Mouse (Mus musculus) heart, embryonic 10.5 days (tissue): ENCODE data around the gene Syn2. TPM values are rescaled to one million over a fixed set of nuclear protein-coding genes. Genes with fewer than 3 reads are reported as not detected.

Source experiments
- DNase-seq: peaks from one replicate; pipeline ENCODE4 v3.0.0-alpha.2; 2017; ENCODE audit warnings: low spot score
- H3K27ac ChIP-seq: fragments of 300-500 bp; sonication (generic); 2 replicates; pipeline ENCODE4 v1.5.1; 2016; ENCODE audit warnings: mild to moderate bottlenecking
- H3K27me3 ChIP-seq: fragments of 300-500 bp; sonication (generic); 2 replicates; pipeline ENCODE4 v1.6.1; 2016; ENCODE audit warnings: mild to moderate bottlenecking; ENCODE audit not compliant: poor library complexity, insufficient read depth, severe bottlenecking
- H3K36me3 ChIP-seq: fragments of 300-500 bp; sonication (generic); 2 replicates; pipeline ENCODE4 v1.6.1; 2016; ENCODE audit warnings: mild to moderate bottlenecking, moderate library complexity
- H3K4me1 ChIP-seq: fragments of 300-500 bp; sonication (generic); 2 replicates; pipeline ENCODE4 v1.6.1; 2016; ENCODE audit warnings: mild to moderate bottlenecking
- H3K4me3 ChIP-seq: fragments of 300-500 bp; sonication (generic); 2 replicates; pipeline ENCODE4 v1.5.1; 2016; ENCODE audit warnings: mild to moderate bottlenecking, moderate library complexity
- H3K9me3 ChIP-seq: fragments of 300-500 bp; sonication (generic); 2 replicates; pipeline ENCODE4 v1.6.1; 2016; ENCODE audit warnings: mild to moderate bottlenecking, moderate library complexity
- WGBS: fragments of 180-500 bp; shearing (Covaris S2); methylation state at CpG from one replicate; pipeline ENCODE4 v1.1.7; 2016; 5-methylcytosine and 5-hydroxymethylcytosine counted together
- microRNA-seq: library from miRNA; unstranded; fragments of <30 nt; microRNA quantifications from one replicate; pipeline ENCODE4, GENCODE M21; 2017
- polyA plus RNA-seq: library from polyadenylated mRNA; unstranded; fragments of >200 nt; fragmentation: Nextera tagmentation; extraction: Ambion mirVana; gene quantifications from 2 replicates; pipeline ENCODE4 v1.2.1, GENCODE M21; 2016

Syn2 gene
- polyA plus RNA-seq, 1 experiment from 2014 or later, result 0.49 TPM

DNA sequence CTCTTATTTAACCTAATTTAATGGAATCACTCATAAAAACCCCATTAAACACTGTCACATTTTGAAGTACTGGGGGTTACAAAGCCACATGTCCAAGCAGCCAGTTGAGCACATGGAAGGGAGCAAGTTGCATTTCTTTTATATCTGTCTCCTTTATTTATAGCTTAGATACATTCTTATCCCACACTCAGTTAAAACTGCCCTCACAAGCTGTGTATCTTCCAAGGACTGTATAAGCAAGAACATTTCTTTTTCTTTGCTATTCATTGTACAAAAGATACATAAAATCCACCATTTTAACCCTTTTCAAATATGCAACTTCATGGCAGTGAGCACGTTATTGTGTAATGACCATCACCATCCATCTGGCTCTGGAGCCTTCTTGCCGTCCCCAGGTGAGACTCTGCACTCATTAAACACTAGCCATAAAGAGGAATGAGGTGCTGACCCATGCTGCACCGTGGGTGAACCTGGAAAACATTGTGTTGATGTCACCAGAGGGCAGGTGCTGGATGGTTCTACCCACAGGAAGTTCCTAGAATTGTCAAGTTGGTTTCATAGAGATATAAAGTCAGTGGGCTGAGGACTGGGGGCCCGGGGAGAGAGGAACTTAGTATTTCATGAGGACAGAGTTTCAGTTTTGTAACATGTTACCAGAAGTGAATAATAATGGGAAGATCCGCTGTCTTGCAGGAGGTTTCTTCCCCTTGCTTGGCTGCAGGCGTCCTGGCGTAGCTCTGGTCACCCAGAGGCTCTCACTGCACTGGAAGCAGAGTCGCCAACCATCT lies 186.4 kb downstream of the Syn2 start:
- no peak for DNase-seq
- Histone ChIP-seq H3K4me3 (no peak overlapping the region), H3K36me3 (no peaks in the 10 kb centered on the region), H3K27ac (no peak overlapping the region), H3K27me3 (no peaks in the 10 kb centered on the region; the same call in 1 of the 2 replicates), H3K9me3 (no peaks in the 10 kb centered on the region), H3K4me1 (peaks cover 5% of the 10 kb centered on the region; the same call in 1 of the 2 replicates)
- WGBS, result 81% methylated on average over 8 of the region's 8 CpGs

DNA sequence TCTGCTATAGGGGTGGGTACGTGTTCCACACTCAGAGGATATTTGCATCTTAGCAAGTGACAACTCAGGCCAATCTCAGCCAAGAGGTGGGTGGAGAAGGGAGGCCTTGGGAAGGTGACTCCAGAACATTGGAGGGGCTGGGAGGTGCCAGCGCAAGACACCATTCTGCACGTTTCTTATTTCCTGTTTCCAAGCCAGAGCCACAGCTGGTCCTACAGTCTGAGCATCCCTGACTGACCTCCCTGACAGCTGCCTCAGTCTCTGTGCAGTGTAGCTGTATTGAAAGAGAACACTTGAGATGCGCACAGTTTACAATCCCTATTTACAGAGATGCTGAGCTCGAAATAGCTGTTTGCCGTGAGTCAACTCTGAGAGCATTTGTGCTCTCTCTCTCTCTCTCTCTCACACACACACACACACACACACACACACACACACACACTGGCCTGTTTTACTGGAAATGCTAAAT lies 187.2 kb downstream of the Syn2 start:
- whole genome bisulfite sequencing, result 77% methylated on average over 6 of the region's 6 CpGs
- Histone ChIP-seq H3K27ac (no peak overlapping the region), H3K4me3 (no peak overlapping the region), H3K9me3 (no peaks in the 10 kb centered on the region), H3K4me1 (peaks cover 5% of the 10 kb centered on the region; the same call in 1 of the 2 replicates), H3K27me3 (no peaks in the 10 kb centered on the region; the same call in 1 of the 2 replicates), H3K36me3 (no peaks in the 10 kb centered on the region)
- DNase-seq, result no peak

DNA sequence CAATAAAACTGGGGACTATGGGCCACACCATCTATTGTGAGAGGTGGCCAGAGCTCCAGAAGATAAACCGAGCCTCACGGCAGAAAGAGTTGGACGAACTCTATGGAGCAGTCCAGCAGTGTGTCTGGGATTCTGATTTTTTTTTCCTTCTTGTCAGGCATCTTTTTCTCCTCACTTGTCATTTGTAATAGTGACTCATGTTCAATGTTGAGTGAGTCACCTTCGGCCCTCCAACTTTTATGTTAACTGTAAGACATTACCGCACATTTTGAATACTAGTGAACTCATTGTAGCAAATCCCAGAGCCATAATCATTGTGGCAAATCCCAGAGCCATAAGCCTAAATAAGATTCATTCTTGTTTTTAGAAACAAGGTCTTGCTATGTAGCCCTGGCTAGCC lies 188.3 kb downstream of the Syn2 start:
- DNase-seq, result no peak
- Histone ChIP-seq H3K4me1 (peaks cover 5% of the 10 kb centered on the region; the same call in 1 of the 2 replicates), H3K36me3 (no peaks in the 10 kb centered on the region), H3K27me3 (no peaks in the 10 kb centered on the region; the same call in 1 of the 2 replicates), H3K4me3 (no peak overlapping the region), H3K9me3 (no peaks in the 10 kb centered on the region), H3K27ac (no peak overlapping the region)
- 85% methylated on average over 5 of the region's 5 CpGs for WGBS

DNA sequence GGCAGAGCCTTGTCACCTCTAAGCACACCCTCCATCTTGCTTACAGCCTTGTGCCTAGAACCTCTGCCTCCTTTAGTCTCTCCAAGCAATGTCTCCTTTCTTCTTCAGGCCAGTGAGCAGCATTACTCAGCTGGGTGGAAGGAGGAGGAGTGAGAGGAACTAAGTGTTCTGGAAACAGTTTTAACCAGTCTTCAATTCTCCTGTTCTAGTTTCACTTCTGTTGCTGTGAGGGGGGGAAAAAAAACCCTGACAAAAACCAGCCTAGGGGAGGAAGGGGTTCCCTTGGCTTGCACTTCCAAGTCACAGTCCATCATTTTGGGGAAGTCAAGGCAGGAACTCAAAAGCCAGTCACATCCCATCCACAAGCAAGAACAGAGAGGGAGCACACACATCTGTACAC lies 196.3 kb downstream of the Syn2 start:
- Histone ChIP-seq H3K27me3 (peaks cover 13% of the 10 kb centered on the region; the same call in 1 of the 2 replicates), H3K27ac (no peak overlapping the region), H3K4me1 (no peaks in the 10 kb centered on the region), H3K9me3 (no peaks in the 10 kb centered on the region), H3K36me3 (no peaks in the 10 kb centered on the region), H3K4me3 (no peak overlapping the region)
- DNase-seq, result no peak

Small RNA genes lying within 50 kb of the gene (microRNA-seq; reads per million reads assigned to microRNA genes)
- not detected for gene Gm24767

Other genes starting within 250 kb of the Syn2 start
- gene Vgll4, start 164.9 kb upstream of the Syn2 start, polyA plus RNA-seq, result 58.5 and 76.8 TPM in 2 replicates
- gene Tamm41, start 97.0 kb upstream of the Syn2 start, polyA plus RNA-seq, result 51.9 and 70.3 TPM in 2 replicates
- not detected in 2 replicates for gene Gm17482, start 92.4 kb downstream of the Syn2 start, polyA plus RNA-seq
- 0.09 and 0.10 TPM in 2 replicates for gene Timp4, start 117.3 kb downstream of the Syn2 start, polyA plus RNA-seq
- gene Pparg, start 226.0 kb downstream of the Syn2 start, polyA plus RNA-seq, result 0.88 and 1.3 TPM in 2 replicates